Mouse (Mus musculus): Measurements from ENCODE around the gene Ppp1cc.
"Not testable (repeated sequence)": the region's sequence is repeated elsewhere in the genome, so short reads cannot be mapped to it uniquely, and the experiment has no call there.

Ppp1cc gene

GRCm38 (mm10) chr5:122136508-122137408 lies 21.3 kb upstream of the Ppp1cc start:
- no peak for DNase-seq (ENCODE audit: low read depth, low spot score)

GRCm38 (mm10) chr5:122138856-122139255 lies 19.2 kb upstream of the Ppp1cc start:
- DNase-seq (ENCODE audit: low read depth, low spot score) = no peak

GRCm38 (mm10) chr5:122139771-122140170 lies 18.3 kb upstream of the Ppp1cc start:
- DNase-seq (ENCODE audit: low read depth, low spot score) = not testable (repeated sequence)

- no peak for DNase-seq (ENCODE audit: low read depth, low spot score)
Measured at GRCm38 (mm10) chr5:122140723-122141122, 17.4 kb upstream of the Ppp1cc start, which contains the start of gene Ccdc63. TSS of gene Ccdc63 (minus strand) at chr5:122140823.

GRCm38 (mm10) chr5:122142230-122142992 lies 15.7 kb upstream of the Ppp1cc start:
- DNase-seq (ENCODE audit: low read depth, low spot score) = no peak

- no peak for DNase-seq (ENCODE audit: low read depth, low spot score)
Measured at GRCm38 (mm10) chr5:122143543-122143942, 14.5 kb upstream of the Ppp1cc start.

- no peak for DNase-seq (ENCODE audit: low read depth, low spot score)
Measured at GRCm38 (mm10) chr5:122144825-122145224, 13.3 kb upstream of the Ppp1cc start.

GRCm38 (mm10) chr5:122145381-122146055 lies 12.6 kb upstream of the Ppp1cc start:
- peak; percentile 77 for DNase-seq (ENCODE audit: low read depth, low spot score)

- no peak for DNase-seq (ENCODE audit: low read depth, low spot score)
Measured at GRCm38 (mm10) chr5:122146056-122146580, 12.0 kb upstream of the Ppp1cc start.

GRCm38 (mm10) chr5:122146609-122147008 lies 11.5 kb upstream of the Ppp1cc start:
- no peak for DNase-seq (ENCODE audit: low read depth, low spot score)

GRCm38 (mm10) chr5:122148107-122148506 lies 10.0 kb upstream of the Ppp1cc start:
- no peak for DNase-seq (ENCODE audit: low read depth, low spot score)

- DNase-seq (ENCODE audit: low read depth, low spot score) = no peak
Measured at GRCm38 (mm10) chr5:122149259-122149658, 8.8 kb upstream of the Ppp1cc start.

GRCm38 (mm10) chr5:122152508-122152907 lies 5.6 kb upstream of the Ppp1cc start:
- DNase-seq (ENCODE audit: low read depth, low spot score) = not testable (repeated sequence)

GRCm38 (mm10) chr5:122154006-122154405 lies 4.1 kb upstream of the Ppp1cc start:
- no peak for DNase-seq (ENCODE audit: low read depth, low spot score)

- no peak for DNase-seq (ENCODE audit: low read depth, low spot score)
Measured at GRCm38 (mm10) chr5:122154782-122155181, 3.3 kb upstream of the Ppp1cc start.

- DNase-seq (ENCODE audit: low read depth, low spot score) = no peak
Measured at GRCm38 (mm10) chr5:122155613-122156012, 2.5 kb upstream of the Ppp1cc start.

GRCm38 (mm10) chr5:122156486-122156885 lies 1.6 kb upstream of the Ppp1cc start:
- no peak for DNase-seq (ENCODE audit: low read depth, low spot score)

- no peak for DNase-seq (ENCODE audit: low read depth, low spot score)
Measured at GRCm38 (mm10) chr5:122158557-122159515, 758 bp downstream of the Ppp1cc start.

- no peak for DNase-seq (ENCODE audit: low read depth, low spot score)
Measured at GRCm38 (mm10) chr5:122163194-122163593, 5.1 kb downstream of the Ppp1cc start.

- no peak for DNase-seq (ENCODE audit: low read depth, low spot score)
Measured at GRCm38 (mm10) chr5:122164011-122164410, 5.9 kb downstream of the Ppp1cc start.

Measured in WW6 (cell line).